Mouse (Mus musculus) olfactory bulb, adult 2 months (tissue): ENCODE measurements around the gene Sparcl1.

ENCODE experiments used
- CTCF ChIP-seq: fragments of 200-500 bp; IDR thresholded peaks from 2 replicates; pipeline ENCODE4 v1.5.1; 2012; ENCODE audit warnings: low read depth, mild to moderate bottlenecking, low read length, moderate library complexity; ENCODE audit not compliant: insufficient read depth
- POLR2A ChIP-seq: fragments of 200-500 bp; IDR thresholded peaks from 2 replicates; pipeline ENCODE4 v1.6.1; 2012; ENCODE audit warnings: mild to moderate bottlenecking, low read depth, low read length, moderate library complexity; ENCODE audit not compliant: insufficient read depth

DNA sequence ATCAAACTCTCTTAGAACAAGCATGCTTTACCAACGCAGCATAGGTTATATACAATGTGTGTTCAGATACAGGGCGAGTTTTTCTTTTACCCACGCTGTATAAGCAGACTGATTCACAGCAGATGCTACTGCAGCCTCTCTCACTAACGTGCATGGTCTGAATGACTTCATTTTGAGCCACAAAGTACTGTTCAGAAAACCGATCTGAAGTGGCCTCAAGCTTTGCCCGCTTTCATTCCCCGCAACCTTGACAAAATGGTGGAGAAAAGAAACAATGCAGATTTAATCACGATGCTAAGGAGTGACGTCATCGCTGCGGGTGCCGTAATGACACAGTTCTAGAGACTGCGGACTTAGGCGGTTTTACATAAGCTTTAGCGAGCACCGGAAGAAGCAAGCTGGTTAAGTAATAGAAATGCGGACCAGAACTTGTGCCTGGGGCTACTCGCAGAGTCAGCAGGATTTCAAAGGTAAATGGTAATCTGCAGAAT lies 4.6 kb downstream of the Sparcl1 start:
- TF ChIP-seq CTCF, result no peak
- no peak for TF ChIP-seq POLR2A
